Comparison of ENCODE assay signal across 8 mouse cellular contexts in genomic region chr2:180103151-180103977, GRCm38 (mm10). TPM values are rescaled to one million over a fixed set of nuclear protein-coding genes. Genes with fewer than 3 reads are reported as not detected.
DNase-seq lines count a peak whose midpoint lies in the region; ATAC-seq and TF ChIP-seq lines count a peak whose summit lies in the region.

No protein-coding gene starts in this region.

- TF ChIP-seq EP300 in lung, postnatal 0 days (IDR thresholded peaks at IDR 0.05): no peak

- H3K27me3 ChIP-seq in lung, postnatal 0 days (replicated peaks; ENCODE audit: insufficient read depth, low read length): peaks cover 49% of the 10 kb centered on the region
- H3K27me3 ChIP-seq in hindbrain, embryonic 13.5 days: peaks cover 76% of the 10 kb centered on the region
- peaks cover 13% of the 10 kb centered on the region; the same call in 1 of the 2 replicates for H3K27me3 ChIP-seq in midbrain, postnatal 0 days (ENCODE audit: insufficient read depth, low read length)

- DNase-seq in cerebellum, adult 11 months: peak; percentile 41
- DNase-seq in cerebellum, adult 18-20 months: no peak
- no peak for DNase-seq in lung, postnatal 0 days (ENCODE audit: low spot score)
- no peak for DNase-seq in lung, postnatal 36 days
- DNase-seq in midbrain, postnatal 0 days (ENCODE audit: low spot score): peak; percentile 45
- no peak for DNase-seq in layer of hippocampus, adult 9-11 months
- DNase-seq in urinary bladder, postnatal 36 days (ENCODE audit: low spot score in 2 of 2): no peak

- H3K4me1 ChIP-seq in lung, postnatal 0 days (ENCODE audit: insufficient read depth, low read depth, low read length): peaks cover 8% of the 10 kb centered on the region; the same call in 1 of the 2 replicates
- H3K4me1 ChIP-seq in hindbrain, embryonic 13.5 days (replicated peaks): peaks cover 53% of the 10 kb centered on the region
- H3K4me1 ChIP-seq in midbrain, postnatal 0 days (ENCODE audit: insufficient read depth, low read length): no peaks in the 10 kb centered on the region

- H3K4me3 ChIP-seq in lung, postnatal 0 days (ENCODE audit: low read depth, low read length): peak overlapping the region; percentile 42
- H3K4me3 ChIP-seq in hindbrain, embryonic 13.5 days: peak overlapping the region; percentile 57
- H3K4me3 ChIP-seq in midbrain, postnatal 0 days (ENCODE audit: low read depth, low read length): peak overlapping the region; percentile 58

- H3K36me3 ChIP-seq in lung, postnatal 0 days (ENCODE audit: insufficient read depth, low read length): no peaks in the 10 kb centered on the region
- no peaks in the 10 kb centered on the region for H3K36me3 ChIP-seq in hindbrain, embryonic 13.5 days
- H3K36me3 ChIP-seq in midbrain, postnatal 0 days (ENCODE audit: insufficient read depth, low read length): no peaks in the 10 kb centered on the region

- no peak overlapping the region for H3K27ac ChIP-seq in lung, postnatal 0 days (ENCODE audit: low read length)
- H3K27ac ChIP-seq in hindbrain, embryonic 13.5 days: no peak overlapping the region; the same call in 1 of the 2 replicates
- H3K27ac ChIP-seq in midbrain, postnatal 0 days (ENCODE audit: low read depth, low read length): no peak overlapping the region

- no peaks in the 10 kb centered on the region for H3K9me3 ChIP-seq in lung, postnatal 0 days (ENCODE audit: low read length)
- H3K9me3 ChIP-seq in hindbrain, embryonic 13.5 days: no peaks in the 10 kb centered on the region
- no peaks in the 10 kb centered on the region for H3K9me3 ChIP-seq in midbrain, postnatal 0 days (ENCODE audit: low read length)

- no peak for TF ChIP-seq CTCF in lung, postnatal 0 days (IDR thresholded peaks at IDR 0.05)
- no peak for TF ChIP-seq CTCF in midbrain, postnatal 0 days (IDR thresholded peaks at IDR 0.05)

- H3K9ac ChIP-seq in lung, postnatal 0 days (replicated peaks; ENCODE audit: low read depth): no peak overlapping the region
- peak overlapping the region; percentile 74 for H3K9ac ChIP-seq in hindbrain, embryonic 13.5 days
- peak overlapping the region; percentile 59 for H3K9ac ChIP-seq in midbrain, postnatal 0 days (replicated peaks; ENCODE audit: low read length, poor library complexity, severe bottlenecking)

- ATAC-seq in lung, postnatal 0 days: no peak
- peak; percentile 4; the same call in 1 of the 2 replicates for ATAC-seq in hindbrain, embryonic 13.5 days (ENCODE audit: low FRiP score)
- peak; percentile 26; the same call in 1 of the 2 replicates for ATAC-seq in midbrain, postnatal 0 days (ENCODE audit: low FRiP score)

- 2% methylated on average over 41 of the region's 57 CpGs for WGBS in lung, postnatal 0 days
- under 1% methylated on average over 57 of the region's 57 CpGs for WGBS in hindbrain, embryonic 13.5 days
- WGBS in midbrain, postnatal 0 days: 1% methylated on average over 56 of the region's 57 CpGs

- H3K4me2 ChIP-seq in lung, postnatal 0 days (replicated peaks; ENCODE audit: low read depth, low read length): peak overlapping the region; percentile 85
- peak overlapping the region; percentile 95 for H3K4me2 ChIP-seq in hindbrain, embryonic 13.5 days
- H3K4me2 ChIP-seq in midbrain, postnatal 0 days (ENCODE audit: low read depth, low read length, poor library complexity, severe bottlenecking): peak overlapping the region; percentile 93

RNA-seq across cellular contexts. Expression of gene Hrh3, which starts 0.9 kb away (rescaled TPM):
- 0.14 TPM in 1 of 2 replicates, not detected in the other for polyA plus RNA-seq in lung, postnatal 0 days (2015; fragmentation: Nextera tagmentation; extraction: Ambion mirVana)
- 3.1 TPM in 2 replicates for polyA plus RNA-seq in hindbrain, embryonic 13.5 days (2015; fragmentation: Nextera tagmentation; extraction: Ambion mirVana)
- 6.2 and 9.3 TPM in 2 replicates for total RNA-seq in midbrain, postnatal 0 days (2014; rRNA removed)
- 4.9 and 6.2 TPM in 2 replicates for polyA plus RNA-seq in midbrain, postnatal 0 days (2015; fragmentation: Nextera tagmentation; extraction: Ambion mirVana)

RNA-seq across cellular contexts. Expression of gene Osbpl2, which starts 15.7 kb away (rescaled TPM):
- polyA plus RNA-seq in lung, postnatal 0 days (2015; fragmentation: Nextera tagmentation; extraction: Ambion mirVana): 35.3 and 36.1 TPM in 2 replicates
- 58.2 and 60.8 TPM in 2 replicates for polyA plus RNA-seq in hindbrain, embryonic 13.5 days (2015; fragmentation: Nextera tagmentation; extraction: Ambion mirVana)
- 52.6 and 67.5 TPM in 2 replicates for total RNA-seq in midbrain, postnatal 0 days (2014; rRNA removed)
- polyA plus RNA-seq in midbrain, postnatal 0 days (2015; fragmentation: Nextera tagmentation; extraction: Ambion mirVana): 64.9 and 70.3 TPM in 2 replicates

RNA-seq across cellular contexts. Expression of gene Mtg2, which starts 33.0 kb away (rescaled TPM):
- polyA plus RNA-seq in lung, postnatal 0 days (2015; fragmentation: Nextera tagmentation; extraction: Ambion mirVana): 18.7 and 18.9 TPM in 2 replicates
- polyA plus RNA-seq in hindbrain, embryonic 13.5 days (2015; fragmentation: Nextera tagmentation; extraction: Ambion mirVana): 31.9 and 35.0 TPM in 2 replicates
- total RNA-seq in midbrain, postnatal 0 days (2014; rRNA removed): 18.0 and 21.3 TPM in 2 replicates
- polyA plus RNA-seq in midbrain, postnatal 0 days (2015; fragmentation: Nextera tagmentation; extraction: Ambion mirVana): 27.3 and 29.1 TPM in 2 replicates

Comparison
In these comparisons a context has a peak if more than half of its experiments do, and no peak if none do; other contexts are left out.
1. DNase-seq: peak in cerebellum, adult 11 months (single experiment) and midbrain, postnatal 0 days (single experiment); none in cerebellum, adult 18-20 months (0 of 2), lung, postnatal 0 days (single experiment), lung, postnatal 36 days (single experiment), layer of hippocampus, adult 9-11 months (single experiment) and urinary bladder, postnatal 36 days (0 of 2).
2. Peak in every context shown above with its lines, with median percentiles within 50 percentile points of each other: H3K4me2 ChIP-seq and H3K4me3 ChIP-seq.